Mouse (Mus musculus): ENCODE measurements at regions not wholly inside any gene's neighbourhood (a gene's known extent, or its start where the extent isn't known, plus 50 kb on each side); places are given as distances from the start of the nearest gene placed in this dataset.
A peak's percentile ranks its signal among the peaks of the same experiment; 100 is the strongest.

- DNase-seq (ENCODE audit: low spot score), result no peak
These were observed 639.1 kb upstream of the 4921530L21Rik start for GRCm38 (mm10) chr14:95241946-95242345.

GRCm38 (mm10) chr14:95248859-95249258 is 632.2 kb upstream of the 4921530L21Rik start:
- no peak for DNase-seq (ENCODE audit: low spot score)

- DNase-seq (ENCODE audit: low spot score), result no peak
These were observed 624.9 kb upstream of the 4921530L21Rik start for GRCm38 (mm10) chr14:95256110-95256509.

GRCm38 (mm10) chr14:95281431-95281830 is 599.6 kb upstream of the 4921530L21Rik start:
- DNase-seq (ENCODE audit: low spot score), result no peak

- DNase-seq (ENCODE audit: low spot score), result no peak
These were observed 599.0 kb upstream of the 4921530L21Rik start for GRCm38 (mm10) chr14:95282016-95282415.

GRCm38 (mm10) chr14:95314134-95314924 is 566.7 kb upstream of the 4921530L21Rik start:
- no peak for DNase-seq (ENCODE audit: low spot score)

GRCm38 (mm10) chr14:95356968-95357367 is 524.1 kb upstream of the 4921530L21Rik start:
- DNase-seq (ENCODE audit: low spot score), result peak; percentile 0

Measured in ovary, postnatal 14 days (tissue).